In genomic region chr6:83034463-83035055, GRCm38 (mm10) we compare ENCODE assay signal across 9 mouse cellular contexts. TPM values are rescaled to one million over a fixed set of nuclear protein-coding genes. Genes with fewer than 3 reads are reported as not detected.
DNase-seq lines count a peak whose midpoint lies in the region; ATAC-seq and TF ChIP-seq lines count a peak whose summit lies in the region.
"Had no signal": no experiment of that assay in that cellular context is flagged by ENCODE, and none has a peak within 500 bp of the region (broad histone marks: within the 10 kb centered on the region; RNA-seq: fewer than 3 reads in every experiment).

No protein-coding gene starts in this region.

- WGBS in lung, adult 2 months, result 49% methylated on average over 5 of the region's 5 CpGs
- WGBS in forebrain, embryonic 10.5 days, result 22% methylated on average over 5 of the region's 5 CpGs
- WGBS in intestine, postnatal 0 days, result 50% methylated on average over 5 of the region's 5 CpGs
- WGBS in neural tube, embryonic 14.5 days, result 23% methylated on average over 5 of the region's 5 CpGs

- peak overlapping the region; percentile 86 for H3K27ac ChIP-seq in forebrain, embryonic 10.5 days
- H3K27ac ChIP-seq in intestine, postnatal 0 days (ENCODE audit: low read depth, low read length), result no peak overlapping the region
- no peak overlapping the region for H3K27ac ChIP-seq in neural tube, embryonic 14.5 days (ENCODE audit: low read depth, low read length)

- no peaks in the 10 kb centered on the region for H3K9me3 ChIP-seq in forebrain, embryonic 10.5 days
- no peaks in the 10 kb centered on the region for H3K9me3 ChIP-seq in intestine, postnatal 0 days (ENCODE audit: control insufficient read depth)
- no peaks in the 10 kb centered on the region for H3K9me3 ChIP-seq in neural tube, embryonic 14.5 days (ENCODE audit: control insufficient read depth, low read length)

- DNase-seq in lung, adult 2 months, result no peak
- no peak for DNase-seq in lung, postnatal 14 days
- no peak for DNase-seq in forebrain, embryonic 10.5 days (ENCODE audit: extremely low spot score, low spot score)
- DNase-seq in adrenal gland, adult 18-20 months (ENCODE audit: low spot score in 2 of 2), result no peak
- DNase-seq in adrenal gland, adult 8-10 months, result no peak
- DNase-seq in gastrocnemius, postnatal 4 days (ENCODE audit: low spot score in 2 of 2), result no peak
- DNase-seq: thymus, postnatal 25 days had no signal

- H3K36me3 ChIP-seq in forebrain, embryonic 10.5 days (replicated peaks), result peaks cover 3% of the 10 kb centered on the region; the same call in 1 of the 2 replicates
- H3K36me3 ChIP-seq in intestine, postnatal 0 days (ENCODE audit: control insufficient read depth, insufficient read depth), result peaks cover 10% of the 10 kb centered on the region; the same call in 1 of the 2 replicates
- H3K36me3 ChIP-seq in neural tube, embryonic 14.5 days (ENCODE audit: control insufficient read depth, insufficient read depth, low read length), result no peaks in the 10 kb centered on the region

- peak overlapping the region; percentile 13 for H3K4me3 ChIP-seq in lung, adult 2 months (replicated peaks; ENCODE audit: extremely low read depth, low read depth, low read length)
- H3K4me3 ChIP-seq in forebrain, embryonic 10.5 days, result peak overlapping the region; percentile 68
- H3K4me3 ChIP-seq in intestine, postnatal 0 days (ENCODE audit: low read depth, low read length), result peak overlapping the region; percentile 76
- H3K4me3 ChIP-seq in neural tube, embryonic 14.5 days (ENCODE audit: low read depth, low read length), result peak overlapping the region; percentile 1; the same call in 1 of the 2 replicates

- ATAC-seq in intestine, postnatal 0 days, result no peak
- no peak for ATAC-seq in neural tube, embryonic 14.5 days (ENCODE audit: low read depth)

- H3K27me3 ChIP-seq in forebrain, embryonic 10.5 days (ENCODE audit: poor library complexity, severe bottlenecking), result peaks cover 86% of the 10 kb centered on the region
- no peaks in the 10 kb centered on the region; the same call in 1 of the 2 replicates for H3K27me3 ChIP-seq in intestine, postnatal 0 days (replicated peaks; ENCODE audit: control insufficient read depth, insufficient read depth, low read length)
- H3K27me3 ChIP-seq in neural tube, embryonic 14.5 days (ENCODE audit: control insufficient read depth, insufficient read depth, low read length), result peaks cover 12% of the 10 kb centered on the region; the same call in 1 of the 2 replicates

- no peak for TF ChIP-seq POLR2A in lung, adult 2 months (IDR thresholded peaks at IDR 0.05; ENCODE audit: borderline replicate concordance, extremely low read depth, low read depth, low read length)

- H3K4me1 ChIP-seq in lung, adult 2 months (ENCODE audit: control insufficient read depth, insufficient read depth, low read length), result peaks cover 4% of the 10 kb centered on the region; the same call in 1 of the 2 replicates
- H3K4me1 ChIP-seq in forebrain, embryonic 10.5 days, result peaks cover 70% of the 10 kb centered on the region
- H3K4me1 ChIP-seq in intestine, postnatal 0 days (replicated peaks; ENCODE audit: control insufficient read depth, insufficient read depth, low read length), result no peaks in the 10 kb centered on the region
- H3K4me1 ChIP-seq in neural tube, embryonic 14.5 days (ENCODE audit: control insufficient read depth, insufficient read depth, low read length), result peaks cover 15% of the 10 kb centered on the region; the same call in 1 of the 2 replicates

- H3K4me2 ChIP-seq in intestine, postnatal 0 days (replicated peaks; ENCODE audit: low read depth), result peak overlapping the region; percentile 90
- peak overlapping the region; percentile 80 for H3K4me2 ChIP-seq in neural tube, embryonic 14.5 days (ENCODE audit: low read depth, low read length)

- H3K9ac ChIP-seq in intestine, postnatal 0 days (ENCODE audit: low read depth, low read length), result no peak overlapping the region
- H3K9ac ChIP-seq in neural tube, embryonic 14.5 days (replicated peaks; ENCODE audit: low read depth, low read length), result no peak overlapping the region

- no peak for TF ChIP-seq CTCF in lung, adult 2 months (IDR thresholded peaks at IDR 0.05; ENCODE audit: insufficient read depth, low read length)
- TF ChIP-seq CTCF in intestine, postnatal 0 days (IDR thresholded peaks at IDR 0.05; ENCODE audit: low read depth), result no peak

RNA-seq across cellular contexts. Expression of gene Loxl3, which starts 0.6 kb away (rescaled TPM):
- 6.7 and 8.5 TPM in 2 replicates for polyA plus RNA-seq in lung, adult 2 months (2012; rRNA removed)
- polyA plus RNA-seq in forebrain, embryonic 10.5 days (2016; fragmentation: Nextera tagmentation; extraction: Ambion mirVana), result 7.2 and 9.4 TPM in 2 replicates
- polyA plus RNA-seq in intestine, postnatal 0 days (2015; fragmentation: Nextera tagmentation; extraction: Ambion mirVana), result 4.1 and 4.7 TPM in 2 replicates
- polyA plus RNA-seq in neural tube, embryonic 14.5 days (2014; fragmentation: Nextera tagmentation; extraction: Ambion mirVana), result 4.2 and 6.1 TPM in 2 replicates
- total RNA-seq in adrenal gland, adult 18-20 months (2021), result 1 to 10 TPM; 1.6 to 1.8 TPM
- total RNA-seq in adrenal gland, adult 8-10 months (2022), result 1 to 10 TPM; 2.2 to 4.8 (median 4.1) TPM
- total RNA-seq in gastrocnemius, postnatal 4 days (2021), result 10 to 100 TPM; 15.4 to 17.3 TPM

RNA-seq across cellular contexts. Expression of gene Dok1, which starts 1.3 kb away (rescaled TPM):
- polyA plus RNA-seq in lung, adult 2 months (2012; rRNA removed), result 12.6 and 15.1 TPM in 2 replicates
- 10.4 and 10.9 TPM in 2 replicates for polyA plus RNA-seq in forebrain, embryonic 10.5 days (2016; fragmentation: Nextera tagmentation; extraction: Ambion mirVana)
- 7.7 and 8.8 TPM in 2 replicates for polyA plus RNA-seq in intestine, postnatal 0 days (2015; fragmentation: Nextera tagmentation; extraction: Ambion mirVana)
- polyA plus RNA-seq in neural tube, embryonic 14.5 days (2014; fragmentation: Nextera tagmentation; extraction: Ambion mirVana), result 1.0 and 2.0 TPM in 2 replicates
- total RNA-seq in adrenal gland, adult 18-20 months (2021), result 1 to 10 TPM; 7.0 to 7.2 TPM
- 10 to 100 TPM; 12.7 to 13.8 (median 13.4) TPM for total RNA-seq in adrenal gland, adult 8-10 months (2022)
- 10 to 100 TPM in 1 of 2 experiments, 1 to 10 TPM in 1; 9.1 to 10.4 TPM for total RNA-seq in gastrocnemius, postnatal 4 days (2021)

RNA-seq across cellular contexts. Expression of gene Aup1, which starts 19.8 kb away (rescaled TPM):
- 389 and 538 TPM in 2 replicates for polyA plus RNA-seq in lung, adult 2 months (2012; rRNA removed)
- polyA plus RNA-seq in forebrain, embryonic 10.5 days (2016; fragmentation: Nextera tagmentation; extraction: Ambion mirVana), result 164 and 169 TPM in 2 replicates
- 191 and 210 TPM in 2 replicates for polyA plus RNA-seq in intestine, postnatal 0 days (2015; fragmentation: Nextera tagmentation; extraction: Ambion mirVana)
- polyA plus RNA-seq in neural tube, embryonic 14.5 days (2014; fragmentation: Nextera tagmentation; extraction: Ambion mirVana), result 122 and 123 TPM in 2 replicates
- 100 to 1,000 TPM; 175 to 219 TPM for total RNA-seq in adrenal gland, adult 18-20 months (2021)
- 100 to 1,000 TPM; 184 to 207 (median 192) TPM for total RNA-seq in adrenal gland, adult 8-10 months (2022)
- 10 to 100 TPM; 75.5 to 86.3 TPM for total RNA-seq in gastrocnemius, postnatal 4 days (2021)

RNA-seq across cellular contexts. Expression of gene Htra2, which starts 20.5 kb away (rescaled TPM):
- 47.7 and 49.3 TPM in 2 replicates for polyA plus RNA-seq in lung, adult 2 months (2012; rRNA removed)
- 78.1 and 92.0 TPM in 2 replicates for polyA plus RNA-seq in forebrain, embryonic 10.5 days (2016; fragmentation: Nextera tagmentation; extraction: Ambion mirVana)
- 22.7 and 24.0 TPM in 2 replicates for polyA plus RNA-seq in intestine, postnatal 0 days (2015; fragmentation: Nextera tagmentation; extraction: Ambion mirVana)
- polyA plus RNA-seq in neural tube, embryonic 14.5 days (2014; fragmentation: Nextera tagmentation; extraction: Ambion mirVana), result 37.8 and 45.9 TPM in 2 replicates
- total RNA-seq in adrenal gland, adult 18-20 months (2021), result 10 to 100 TPM; 44.0 to 55.2 TPM
- total RNA-seq in adrenal gland, adult 8-10 months (2022), result 10 to 100 TPM; 50.7 to 69.4 (median 61.0) TPM
- 10 to 100 TPM; 30.1 to 33.5 TPM for total RNA-seq in gastrocnemius, postnatal 4 days (2021)

RNA-seq across cellular contexts. Expression of gene Dqx1, which starts 23.1 kb away (rescaled TPM):
- 3.6 and 4.3 TPM in 2 replicates for polyA plus RNA-seq in lung, adult 2 months (2012; rRNA removed)
- 1.7 TPM in 2 replicates for polyA plus RNA-seq in forebrain, embryonic 10.5 days (2016; fragmentation: Nextera tagmentation; extraction: Ambion mirVana)
- polyA plus RNA-seq in intestine, postnatal 0 days (2015; fragmentation: Nextera tagmentation; extraction: Ambion mirVana), result 24.8 and 27.1 TPM in 2 replicates
- polyA plus RNA-seq in neural tube, embryonic 14.5 days (2014; fragmentation: Nextera tagmentation; extraction: Ambion mirVana), result 0.24 and 0.54 TPM in 2 replicates
- total RNA-seq in adrenal gland, adult 18-20 months (2021), result 1 to 10 TPM; 2.2 to 3.3 TPM
- total RNA-seq in adrenal gland, adult 8-10 months (2022), result 1 to 10 TPM; 2.6 to 6.3 (median 4.1) TPM
- total RNA-seq in gastrocnemius, postnatal 4 days (2021), result 1 to 10 TPM in 1 of 2 experiments, under 1 TPM in 1; 0.70 to 1.1 TPM

Comparison
In these comparisons a context has a peak if more than half of its experiments do, and no peak if none do; other contexts are left out.
1. H3K4me3 ChIP-seq: peak in every context shown above with its lines; median percentile 76 in intestine, postnatal 0 days; 68 in forebrain, embryonic 10.5 days; 13 in lung, adult 2 months; 1 in neural tube, embryonic 14.5 days.